Mouse (Mus musculus): ENCODE measurements around the gene Smad6. TPM values are rescaled to one million over a fixed set of nuclear protein-coding genes. Genes with fewer than 3 reads are reported as not detected.
A peak's percentile ranks its signal among the peaks of the same experiment; 100 is the strongest.

Smad6 gene
- total RNA-seq (2015) (0.52 and 0.96 TPM in 2 replicates), total RNA-seq (2017) (1.3 and 1.7 TPM in 2 replicates)

DNA sequence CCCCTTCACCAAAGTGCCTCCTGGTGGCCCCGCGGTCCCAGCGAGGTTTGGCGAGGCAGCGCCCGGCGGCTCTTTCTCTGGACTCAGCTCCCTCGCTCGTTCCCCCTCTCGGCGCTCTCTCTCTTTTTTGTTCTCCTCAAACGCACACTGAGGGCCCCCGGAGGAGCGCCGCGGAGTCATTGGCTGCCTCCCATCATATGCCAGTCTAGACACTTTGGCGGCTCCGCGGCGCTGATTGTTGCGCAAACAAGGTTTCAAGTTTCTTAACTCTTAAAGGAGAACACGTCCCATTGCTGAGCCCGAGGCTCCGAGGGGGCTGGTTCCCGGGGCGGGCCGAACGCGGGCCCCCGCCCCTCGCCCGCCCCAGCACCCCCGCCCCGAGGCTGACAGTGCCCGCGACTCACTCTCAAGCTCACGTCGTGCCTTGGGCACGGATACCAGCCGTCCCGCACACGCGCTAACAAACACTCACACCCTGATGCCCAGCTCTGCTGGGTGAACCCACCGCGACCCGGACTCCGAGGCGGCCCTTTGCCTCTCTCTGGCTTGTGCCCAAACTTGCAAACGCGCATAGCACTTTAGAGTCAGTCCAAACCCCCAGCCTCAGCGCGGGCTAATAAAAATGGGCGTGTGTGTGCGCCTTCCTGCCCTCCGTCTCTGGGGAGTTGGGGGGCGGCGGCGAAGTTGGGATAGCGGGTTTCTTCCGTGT lies at the start of gene Smad6:
Smad6 (minus strand) TSS at position 207 of the 709 bp plus-strand sequence.
- ATAC-seq (ENCODE audit: poor library complexity, severe bottlenecking): peak; percentile 57

- ATAC-seq (ENCODE audit: poor library complexity, severe bottlenecking): no peak
Measured at GRCm38 (mm10) chr9:64070674-64071073, 48.8 kb upstream of the Smad6 start.

GRCm38 (mm10) chr9:64069131-64069530 lies 47.3 kb upstream of the Smad6 start:
- ATAC-seq (ENCODE audit: poor library complexity, severe bottlenecking): no peak

- no peak for ATAC-seq (ENCODE audit: poor library complexity, severe bottlenecking)
Measured at GRCm38 (mm10) chr9:64068571-64068970, 46.7 kb upstream of the Smad6 start.

DNA sequence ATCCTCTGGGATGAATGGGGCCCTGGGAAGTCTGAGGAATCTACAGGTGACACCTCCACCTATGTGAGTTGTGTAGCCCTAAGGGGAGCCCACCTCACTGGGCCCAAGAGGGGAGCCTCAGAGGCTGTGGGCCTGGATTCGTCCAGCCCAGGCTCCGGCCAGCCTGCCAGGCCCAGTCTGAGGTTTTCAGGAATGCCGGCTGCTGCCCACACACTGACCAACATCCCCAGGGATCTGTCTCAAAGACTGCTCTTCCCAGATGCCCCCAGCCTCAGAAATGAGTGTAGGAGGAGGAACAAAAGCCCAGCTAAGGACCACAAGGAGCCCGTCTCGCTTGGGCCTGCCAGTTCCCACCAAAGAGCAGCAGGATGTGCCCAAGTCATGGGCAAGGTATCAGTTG lies 45.9 kb upstream of the Smad6 start:
- no peak for ATAC-seq (ENCODE audit: poor library complexity, severe bottlenecking)

GRCm38 (mm10) chr9:64060033-64060539 lies 38.2 kb upstream of the Smad6 start:
- peak; percentile 59 for ATAC-seq (ENCODE audit: poor library complexity, severe bottlenecking)

GRCm38 (mm10) chr9:64057903-64058650 lies 36.2 kb upstream of the Smad6 start:
- no peak for ATAC-seq (ENCODE audit: poor library complexity, severe bottlenecking)

GRCm38 (mm10) chr9:64055162-64055561 lies 33.3 kb upstream of the Smad6 start:
- ATAC-seq (ENCODE audit: poor library complexity, severe bottlenecking): no peak

DNA sequence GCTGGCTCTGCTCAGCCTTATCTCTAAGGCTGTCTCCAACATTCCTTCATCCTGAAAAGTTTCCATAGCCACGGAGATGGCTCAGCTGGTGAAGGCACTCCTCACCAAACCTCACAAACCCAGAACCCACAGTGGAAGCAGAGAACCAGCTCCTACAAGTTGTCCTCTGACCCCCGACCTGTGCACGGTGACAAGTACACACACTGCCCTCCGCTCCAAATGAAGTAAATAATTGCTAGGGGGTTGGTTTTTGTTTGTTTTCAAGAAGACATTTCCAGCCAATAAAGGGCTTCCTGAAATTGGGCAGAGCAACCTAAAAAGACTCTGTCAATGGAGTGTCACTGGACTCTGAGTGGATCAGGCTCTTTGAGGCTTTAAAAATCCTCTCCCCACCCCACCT lies 31.9 kb upstream of the Smad6 start:
- no peak for ATAC-seq (ENCODE audit: poor library complexity, severe bottlenecking)

DNA sequence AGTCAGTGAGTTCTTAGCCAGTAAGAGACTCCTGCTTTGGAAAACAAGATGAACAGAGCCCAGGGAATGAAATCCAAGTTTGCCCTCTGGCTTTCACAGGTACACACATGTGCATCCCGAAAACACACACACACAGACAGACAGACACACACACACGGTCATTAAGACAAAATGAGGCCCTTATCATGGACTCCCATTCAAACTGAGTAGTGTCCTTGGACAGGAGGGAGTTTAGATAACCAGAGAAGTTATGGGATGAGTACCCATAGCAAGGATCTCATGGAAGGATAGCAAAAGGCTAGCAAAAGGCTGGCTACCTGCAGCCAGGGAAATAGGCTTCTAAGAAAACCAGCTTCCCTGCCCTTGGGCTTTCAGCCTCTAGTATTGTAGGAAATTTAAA lies 29.4 kb upstream of the Smad6 start:
- no peak for ATAC-seq (ENCODE audit: poor library complexity, severe bottlenecking)

- no peak for ATAC-seq (ENCODE audit: poor library complexity, severe bottlenecking)
Measured at GRCm38 (mm10) chr9:64050513-64051065, 28.7 kb upstream of the Smad6 start.

DNA sequence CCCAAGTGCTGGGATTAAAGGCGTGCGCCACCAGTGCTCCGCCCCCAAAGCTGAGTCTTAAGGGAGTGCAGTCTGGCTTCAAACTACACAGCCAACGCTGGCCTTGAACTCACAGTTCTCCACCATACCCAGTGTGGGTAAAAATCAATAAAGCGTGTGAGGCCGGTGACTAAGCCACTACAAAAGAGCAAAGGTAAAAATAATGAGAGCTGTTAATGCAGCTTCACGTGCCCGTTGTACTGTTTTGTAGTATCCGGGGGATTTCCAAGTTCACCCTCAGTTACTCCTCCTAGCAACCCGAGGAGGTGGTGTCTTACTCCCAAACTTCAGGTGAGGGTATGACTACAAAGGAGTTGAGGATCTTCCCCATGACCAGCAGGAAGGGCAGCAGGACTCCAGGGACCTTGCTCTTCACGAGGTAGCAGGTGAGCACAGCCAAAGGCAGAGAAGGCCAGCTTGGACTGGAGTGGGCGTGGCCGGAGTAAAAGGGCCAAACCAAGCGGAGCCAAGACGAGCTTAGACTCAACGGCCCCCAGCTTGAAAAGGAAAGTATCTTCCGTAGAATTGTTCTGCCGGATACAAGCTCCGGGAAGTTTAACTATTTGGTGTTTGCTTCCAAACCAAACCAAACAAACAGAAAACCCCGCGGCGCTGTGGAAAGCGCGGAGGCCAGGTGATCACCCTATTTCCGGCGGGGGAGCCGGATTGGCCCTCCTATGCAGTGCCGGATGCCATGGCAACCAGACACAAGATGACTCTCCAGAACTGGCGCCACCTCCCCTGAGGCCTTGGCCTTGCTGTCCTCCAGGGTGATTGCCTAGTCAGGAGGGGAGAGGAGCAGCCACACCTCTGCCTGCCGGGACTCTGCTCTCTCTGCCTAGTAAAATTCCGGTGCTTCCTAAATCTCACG lies 27.9 kb upstream of the Smad6 start:
- peak; percentile 79 for ATAC-seq (ENCODE audit: poor library complexity, severe bottlenecking)

DNA sequence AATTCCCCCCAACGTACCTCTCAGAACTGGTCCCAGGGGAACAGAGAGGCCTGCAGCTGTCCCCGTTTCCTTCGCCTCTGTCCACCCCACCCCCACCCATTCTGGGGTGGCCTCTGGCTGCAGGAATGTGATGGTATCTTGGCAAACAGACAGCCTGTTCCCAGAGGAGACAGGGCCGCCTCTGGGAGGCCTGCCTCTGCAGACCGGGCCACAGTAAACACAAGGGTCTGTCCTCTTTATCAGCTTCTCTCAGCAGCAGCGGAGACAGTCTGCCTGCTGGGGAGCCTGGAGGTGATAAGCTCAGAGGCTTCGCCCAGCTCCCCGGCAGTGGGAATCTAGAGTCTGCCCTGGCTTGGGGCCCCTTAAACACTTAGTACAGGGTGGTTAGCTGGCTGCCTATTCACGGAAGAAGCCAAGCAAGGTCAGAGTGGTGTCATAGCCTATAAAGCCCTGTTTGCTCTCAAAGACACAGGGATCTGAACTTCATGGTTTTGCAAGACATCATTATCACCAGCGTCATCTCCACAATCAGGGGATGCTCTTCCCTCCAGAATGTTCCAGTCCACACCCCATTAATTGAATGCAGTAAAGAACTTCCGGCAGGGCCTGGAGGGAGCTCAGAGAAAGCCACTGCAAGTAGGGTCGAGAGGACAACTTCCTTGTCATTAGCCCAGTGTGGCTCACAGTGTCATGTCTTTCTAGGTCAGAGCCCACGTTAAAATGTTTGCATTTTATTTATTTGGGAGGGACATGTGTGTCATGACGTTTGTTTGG lies 23.4 kb upstream of the Smad6 start:
- peak; percentile 51; the same call in 1 of the 2 replicates for ATAC-seq (ENCODE audit: poor library complexity, severe bottlenecking)

DNA sequence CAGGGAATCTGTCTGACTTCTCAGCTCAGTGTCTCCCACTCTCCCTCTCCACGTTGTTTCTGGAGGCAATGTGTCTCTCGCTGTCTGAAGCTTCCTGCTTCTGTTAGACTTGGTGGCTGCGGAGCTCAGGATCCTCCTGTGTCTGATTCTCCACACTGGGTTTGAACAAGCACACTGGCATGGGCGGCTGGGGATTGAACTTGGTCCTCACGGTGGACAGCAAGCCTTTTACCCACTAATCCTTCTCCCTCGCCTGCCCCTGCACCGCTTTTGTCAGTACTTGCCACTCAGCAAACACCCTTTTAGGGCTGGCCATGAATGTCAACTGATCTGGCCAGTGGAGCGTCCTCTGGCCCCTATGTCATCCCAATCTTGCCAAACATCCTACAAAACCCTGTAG lies 22.5 kb upstream of the Smad6 start:
- ATAC-seq (ENCODE audit: poor library complexity, severe bottlenecking): no peak

DNA sequence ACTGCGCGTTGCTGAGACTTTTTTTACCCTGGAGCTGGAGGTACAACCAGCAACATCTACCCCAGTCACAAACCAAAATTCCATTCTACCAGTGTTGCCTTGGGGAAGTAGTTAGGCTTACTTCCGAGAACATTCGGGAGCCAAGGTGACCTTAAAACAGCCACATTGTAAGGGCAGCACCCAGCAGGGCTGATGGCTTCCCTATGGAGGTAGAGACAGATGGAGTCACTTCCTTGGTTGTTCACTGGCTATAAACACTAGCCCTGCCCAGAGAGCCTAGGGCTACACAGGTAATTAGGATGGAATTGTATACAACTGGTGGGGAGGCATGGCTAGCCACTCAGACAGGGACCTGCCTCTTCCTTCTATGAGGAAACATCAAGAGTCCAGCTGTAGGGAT lies 21.1 kb upstream of the Smad6 start:
- ATAC-seq (ENCODE audit: poor library complexity, severe bottlenecking): no peak

- no peak for ATAC-seq (ENCODE audit: poor library complexity, severe bottlenecking)
Measured at GRCm38 (mm10) chr9:64042216-64042615, 20.4 kb upstream of the Smad6 start.

- ATAC-seq (ENCODE audit: poor library complexity, severe bottlenecking): no peak
Measured at GRCm38 (mm10) chr9:64029908-64030631, 8.2 kb upstream of the Smad6 start.

DNA sequence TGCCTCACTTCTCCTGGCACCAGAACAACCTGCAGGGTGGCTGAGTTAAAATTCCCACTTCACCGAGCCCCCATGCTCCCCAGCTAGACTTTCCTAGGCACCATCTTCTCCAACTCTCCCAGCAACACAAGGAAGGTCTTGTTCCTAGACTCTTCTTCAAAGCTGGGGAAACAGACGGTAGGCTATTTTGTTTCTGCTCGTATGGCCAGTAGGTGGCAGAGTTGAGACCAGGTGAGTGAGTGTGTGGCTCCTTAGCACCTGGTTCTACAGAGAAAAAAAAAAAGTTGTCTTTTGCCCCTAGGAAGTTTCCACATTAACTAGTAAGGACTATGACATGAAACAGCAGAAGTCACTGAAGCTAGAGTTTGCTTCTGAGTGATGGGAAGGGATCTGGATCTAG lies 3.7 kb upstream of the Smad6 start:
- ATAC-seq (ENCODE audit: poor library complexity, severe bottlenecking): no peak

DNA sequence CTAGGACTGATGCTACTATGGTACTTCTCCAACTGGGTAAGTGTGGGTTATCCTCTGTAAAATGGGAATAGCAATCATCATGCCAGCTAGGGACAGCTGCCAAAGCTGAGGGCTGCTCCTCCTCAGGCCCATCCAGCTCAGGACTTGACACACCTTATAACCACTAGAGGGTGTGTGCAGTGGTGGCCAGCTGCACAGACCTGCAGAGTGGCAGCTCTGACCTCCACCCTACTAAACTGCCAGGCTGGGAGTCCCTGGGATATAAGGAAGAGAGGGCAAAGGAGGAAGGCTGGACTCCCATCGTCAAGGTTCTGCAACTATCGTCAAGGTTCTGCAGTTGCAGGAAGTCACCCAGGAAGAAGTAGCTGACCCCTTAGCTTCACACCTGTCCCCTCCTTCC lies 3.1 kb upstream of the Smad6 start:
- no peak for ATAC-seq (ENCODE audit: poor library complexity, severe bottlenecking)

Data from megakaryocyte, adult 5-6 weeks (primary cell).